Mouse (Mus musculus): ENCODE measurements at regions not wholly inside any gene's neighbourhood (a gene's known extent, or its start where the extent isn't known, plus 50 kb on each side); places are given as distances from the start of the nearest gene placed in this dataset.

GRCm38 (mm10) chrX:99659496-99660140, 161.2 kb upstream of the Tmem28 start:
- 75% methylated on average over 4 of the region's 8 CpGs for WGBS
- H3K4me1 ChIP-seq (ENCODE audit: control insufficient read depth, insufficient read depth, low read length): no peaks in the 10 kb centered on the region
- H3K36me3 ChIP-seq (ENCODE audit: control insufficient read depth, insufficient read depth, low read length): no peaks in the 10 kb centered on the region
- TF ChIP-seq POLR2A (IDR thresholded peaks at IDR 0.05; ENCODE audit: low read depth, low read length): no peak
- TF ChIP-seq CTCF (conservative IDR thresholded peaks at IDR 0.05; ENCODE audit: insufficient read depth, insufficient read length, low read depth, low read length): no peak
- H3K4me3 ChIP-seq (ENCODE audit: insufficient read depth, low read depth, low read length): no peak overlapping the region
- H3K27me3 ChIP-seq (replicated peaks; ENCODE audit: control insufficient read depth, insufficient read depth, low read length): no peaks in the 10 kb centered on the region
- no peak overlapping the region for H3K27ac ChIP-seq (ENCODE audit: insufficient read depth, low read depth, low read length)
- no peak for DNase-seq

DNA sequence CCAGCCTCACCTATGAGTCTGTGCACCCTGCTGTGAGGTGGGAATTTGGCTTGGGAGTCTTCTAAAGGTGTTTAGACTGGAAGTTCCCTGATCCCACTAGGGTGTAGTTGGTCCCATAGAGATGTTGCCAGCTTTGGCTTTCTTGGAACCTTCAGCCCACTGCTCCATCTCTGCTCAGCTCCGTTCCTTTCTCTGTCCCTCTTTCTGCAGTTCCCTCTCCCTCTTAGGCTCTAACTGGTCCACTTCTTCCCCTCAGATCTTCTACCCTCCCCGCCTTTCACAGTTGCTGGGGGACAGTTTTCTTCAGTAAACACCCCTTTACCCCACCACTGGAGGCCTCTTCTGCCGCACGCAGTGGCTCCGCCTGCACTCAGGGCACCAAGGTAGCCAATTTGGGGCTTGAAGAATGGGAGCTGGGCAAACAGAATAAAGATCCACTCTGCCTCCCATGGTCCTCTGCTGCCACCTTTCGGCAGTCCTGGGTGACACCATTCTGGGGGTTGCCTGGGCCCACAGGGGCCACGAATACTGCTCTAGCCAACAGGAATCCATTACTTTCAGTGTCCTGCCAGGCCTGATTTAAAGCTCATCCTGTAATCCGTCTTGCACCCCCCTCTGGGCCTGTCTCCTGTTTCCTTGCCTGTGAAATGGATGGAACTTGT, 162.9 kb upstream of the Tmem28 start:
- WGBS: 10% methylated on average over 8 of the region's 8 CpGs
- H3K4me1 ChIP-seq (ENCODE audit: control insufficient read depth, insufficient read depth, low read length): no peaks in the 10 kb centered on the region
- no peak for TF ChIP-seq POLR2A (IDR thresholded peaks at IDR 0.05; ENCODE audit: low read depth, low read length)
- TF ChIP-seq CTCF (conservative IDR thresholded peaks at IDR 0.05; ENCODE audit: insufficient read depth, insufficient read length, low read depth, low read length): peak; percentile 83
- no peaks in the 10 kb centered on the region for H3K27me3 ChIP-seq (replicated peaks; ENCODE audit: control insufficient read depth, insufficient read depth, low read length)
- no peak overlapping the region for H3K4me3 ChIP-seq (ENCODE audit: insufficient read depth, low read depth, low read length)
- DNase-seq: peak; percentile 59
- no peaks in the 10 kb centered on the region for H3K36me3 ChIP-seq (ENCODE audit: control insufficient read depth, insufficient read depth, low read length)
- H3K27ac ChIP-seq (ENCODE audit: insufficient read depth, low read depth, low read length): no peak overlapping the region

GRCm38 (mm10) chrX:99656988-99657387, 163.8 kb upstream of the Tmem28 start:
- H3K4me3 ChIP-seq (ENCODE audit: insufficient read depth, low read depth, low read length): no peak overlapping the region
- TF ChIP-seq CTCF (conservative IDR thresholded peaks at IDR 0.05; ENCODE audit: insufficient read depth, insufficient read length, low read depth, low read length): no peak
- TF ChIP-seq POLR2A (IDR thresholded peaks at IDR 0.05; ENCODE audit: low read depth, low read length): no peak
- H3K27ac ChIP-seq (ENCODE audit: insufficient read depth, low read depth, low read length): no peak overlapping the region
- DNase-seq: no peak
- H3K27me3 ChIP-seq (replicated peaks; ENCODE audit: control insufficient read depth, insufficient read depth, low read length): no peaks in the 10 kb centered on the region
- no peaks in the 10 kb centered on the region for H3K4me1 ChIP-seq (ENCODE audit: control insufficient read depth, insufficient read depth, low read length)
- no peaks in the 10 kb centered on the region for H3K36me3 ChIP-seq (ENCODE audit: control insufficient read depth, insufficient read depth, low read length)
- 89% methylated on average over 6 of the region's 6 CpGs for WGBS

GRCm38 (mm10) chrX:99632211-99632775, 161.2 kb upstream of the Pja1 start:
- Histone ChIP-seq H3K27me3 (replicated peaks; ENCODE audit: control insufficient read depth, insufficient read depth, low read length) (no peaks in the 10 kb centered on the region), H3K4me1 (ENCODE audit: control insufficient read depth, insufficient read depth, low read length) (no peaks in the 10 kb centered on the region), H3K4me3 (ENCODE audit: insufficient read depth, low read depth, low read length) (no peak overlapping the region), H3K27ac (ENCODE audit: insufficient read depth, low read depth, low read length) (no peak overlapping the region; the same call in 1 of the 2 replicates), H3K36me3 (ENCODE audit: control insufficient read depth, insufficient read depth, low read length) (no peaks in the 10 kb centered on the region)
- no peak for TF ChIP-seq CTCF (conservative IDR thresholded peaks at IDR 0.05; ENCODE audit: insufficient read depth, insufficient read length, low read depth, low read length)
- no peak for TF ChIP-seq POLR2A (IDR thresholded peaks at IDR 0.05; ENCODE audit: low read depth, low read length)
- peak; percentile 91 for DNase-seq
- 53% methylated on average over 2 of the region's 2 CpGs for WGBS

DNA sequence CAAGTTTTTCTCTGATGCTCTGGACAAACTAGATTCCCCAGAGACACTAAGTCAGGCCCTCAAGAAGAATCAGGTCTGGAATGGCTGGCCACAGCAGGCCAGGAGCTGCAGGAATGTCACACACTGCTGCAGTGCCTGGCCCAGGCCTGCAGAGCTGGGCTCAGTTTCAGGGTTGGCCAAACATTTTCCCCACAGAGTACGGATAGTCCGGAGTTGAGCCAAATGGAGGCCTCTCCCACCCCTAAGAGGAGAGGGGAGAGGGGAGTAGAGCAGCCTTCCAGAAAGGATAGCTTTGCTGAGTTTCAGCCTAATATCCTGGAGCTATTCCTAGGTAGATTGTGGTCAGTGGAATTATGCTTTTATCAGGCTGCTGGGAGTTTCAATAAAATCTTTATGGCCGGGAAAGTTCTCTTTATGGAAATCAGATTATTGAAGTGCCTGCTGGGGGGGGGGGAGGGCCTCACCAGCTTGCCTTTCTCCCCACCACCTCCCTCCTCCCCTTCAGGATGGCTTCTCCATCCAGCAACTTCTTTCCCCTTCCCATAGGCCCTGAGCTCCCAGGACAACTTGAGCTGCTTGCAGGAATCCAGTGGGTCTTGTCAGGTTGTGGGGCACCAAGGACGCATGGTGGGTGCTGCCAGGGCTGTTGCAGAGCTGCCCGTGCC, 153.6 kb upstream of the Pja1 start:
- Histone ChIP-seq H3K27me3 (replicated peaks; ENCODE audit: control insufficient read depth, insufficient read depth, low read length) (no peaks in the 10 kb centered on the region), H3K36me3 (ENCODE audit: control insufficient read depth, insufficient read depth, low read length) (no peaks in the 10 kb centered on the region), H3K4me3 (ENCODE audit: insufficient read depth, low read depth, low read length) (no peak overlapping the region), H3K27ac (ENCODE audit: insufficient read depth, low read depth, low read length) (no peak overlapping the region), H3K4me1 (ENCODE audit: control insufficient read depth, insufficient read depth, low read length) (no peaks in the 10 kb centered on the region)
- no peak for DNase-seq
- TF ChIP-seq POLR2A (IDR thresholded peaks at IDR 0.05; ENCODE audit: low read depth, low read length) (no peak), CTCF (conservative IDR thresholded peaks at IDR 0.05; ENCODE audit: insufficient read depth, insufficient read length, low read depth, low read length) (no peak)
- 66% methylated on average over 5 of the region's 5 CpGs for WGBS

GRCm38 (mm10) chrX:99612130-99612759, 141.2 kb upstream of the Pja1 start:
- no peak for TF ChIP-seq CTCF (conservative IDR thresholded peaks at IDR 0.05; ENCODE audit: insufficient read depth, insufficient read length, low read depth, low read length)
- no peak for TF ChIP-seq POLR2A (IDR thresholded peaks at IDR 0.05; ENCODE audit: low read depth, low read length)
- Histone ChIP-seq H3K4me1 (ENCODE audit: control insufficient read depth, insufficient read depth, low read length) (peaks cover 5% of the 10 kb centered on the region; the same call in 1 of the 2 replicates), H3K36me3 (ENCODE audit: control insufficient read depth, insufficient read depth, low read length) (no peaks in the 10 kb centered on the region), H3K27ac (ENCODE audit: insufficient read depth, low read depth, low read length) (no peak overlapping the region), H3K27me3 (replicated peaks; ENCODE audit: control insufficient read depth, insufficient read depth, low read length) (no peaks in the 10 kb centered on the region), H3K4me3 (ENCODE audit: insufficient read depth, low read depth, low read length) (no peak overlapping the region)
- DNase-seq: no peak
- 78% methylated on average over 9 of the region's 9 CpGs for WGBS
